Mouse (Mus musculus) lung, embryonic 15.5 days (tissue): Measurements from ENCODE around the gene Glis3. TPM values are rescaled to one million over a fixed set of nuclear protein-coding genes. Genes with fewer than 3 reads are reported as not detected.

Source experiments
- ATAC-seq: fragments of 200-750 bp; cut with Nextera tagmentation; 2 replicates; pipeline ENCODE4 v1.8.0; 2017; ENCODE audit warnings: moderate number of reproducible peaks, borderline replicate concordance; ENCODE audit not compliant: low FRiP score, low TSS enrichment; ENCODE audit errors: extremely low read depth
- H3K27ac ChIP-seq: fragments of 300-500 bp; sonication (generic); 2 replicates; pipeline ENCODE4 v1.5.1; 2015; ENCODE audit warnings: moderate library complexity, mild to moderate bottlenecking, inconsistent platforms
- H3K27me3 ChIP-seq: fragments of 300-500 bp; sonication (generic); 2 replicates; pipeline ENCODE4 v1.6.1; 2015; ENCODE audit warnings: inconsistent platforms
- H3K36me3 ChIP-seq: fragments of 300-500 bp; sonication (generic); 2 replicates; pipeline ENCODE4 v1.6.1; 2015; ENCODE audit warnings: inconsistent platforms
- H3K4me1 ChIP-seq: fragments of 300-500 bp; sonication (generic); 2 replicates; pipeline ENCODE4 v1.6.1; 2015; ENCODE audit warnings: inconsistent platforms
- H3K4me2 ChIP-seq: fragments of 300-500 bp; sonication (generic); 2 replicates; pipeline ENCODE4 v1.6.1; 2015; ENCODE audit warnings: inconsistent platforms, mild to moderate bottlenecking, moderate library complexity
- H3K4me3 ChIP-seq: fragments of 300-500 bp; sonication (generic); 2 replicates; pipeline ENCODE4 v1.5.1; 2015; ENCODE audit warnings: mild to moderate bottlenecking, inconsistent platforms
- H3K9ac ChIP-seq: fragments of 300-500 bp; sonication (generic); 2 replicates; pipeline ENCODE4 v1.6.1; 2015; ENCODE audit warnings: inconsistent platforms
- H3K9me3 ChIP-seq: fragments of 300-500 bp; sonication (generic); 2 replicates; pipeline ENCODE4 v1.6.1; 2016; ENCODE audit warnings: inconsistent platforms
- WGBS: fragments of 180-500 bp; shearing (Covaris S2); methylation state at CpG from one replicate; pipeline ENCODE4 v1.1.7; 2015; 5-methylcytosine and 5-hydroxymethylcytosine counted together
- polyA plus RNA-seq: library from polyadenylated mRNA; unstranded; fragments of >200 nt; fragmentation: Nextera tagmentation; extraction: Ambion mirVana; gene quantifications from 2 replicates; pipeline ENCODE4 v1.2.1, GENCODE M21; 2015

Gene Glis3
- polyA plus RNA-seq, 1 experiment from 2014 or later: 4.5 TPM

DNA sequence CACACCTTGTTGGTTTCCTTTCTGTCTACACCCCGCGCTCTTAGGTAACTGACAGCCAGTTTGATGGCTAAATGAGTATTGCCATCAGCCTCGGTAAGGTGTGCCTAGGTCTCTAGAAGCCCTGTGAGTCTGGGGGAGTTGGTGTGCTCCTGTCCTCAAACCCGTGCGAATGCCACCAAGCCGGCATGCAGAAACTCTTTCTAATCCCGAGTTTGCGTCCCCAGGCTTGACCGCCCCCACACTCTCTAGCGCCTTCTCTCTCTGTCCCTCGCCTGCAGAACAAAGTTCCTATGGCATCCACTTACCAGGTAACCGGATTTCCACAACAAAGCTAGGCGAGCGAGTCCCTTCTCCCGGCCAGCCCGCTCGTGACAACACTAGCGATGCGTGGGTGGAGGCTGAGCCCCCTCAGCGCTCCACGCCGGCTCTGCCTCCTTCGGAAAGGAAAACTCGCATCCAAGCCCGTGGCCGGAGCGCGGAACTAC, 544 bp downstream of the Glis3 start:
- peaks cover 22% of the 10 kb centered on the region for H3K4me1 ChIP-seq
- H3K27ac ChIP-seq: peak overlapping the region; percentile 39
- peak overlapping the region; percentile 64 for H3K9ac ChIP-seq
- peak overlapping the region; percentile 66 for H3K4me3 ChIP-seq
- under 1% methylated on average over 28 of the region's 28 CpGs for WGBS
- ATAC-seq: 0 out of 2 replicates have a peak, but pooled peaks have one; percentile 5
- H3K9me3 ChIP-seq: no peaks in the 10 kb centered on the region
- peak overlapping the region; percentile 100 for H3K4me2 ChIP-seq
- H3K36me3 ChIP-seq: no peaks in the 10 kb centered on the region
- H3K27me3 ChIP-seq: peaks cover 15% of the 10 kb centered on the region; the same call in 1 of the 2 replicates

GRCm38 (mm10) chr19:28678646-28679270, 1.1 kb downstream of the Glis3 start:
- H3K4me1 ChIP-seq: peaks cover 22% of the 10 kb centered on the region
- ATAC-seq: no peak
- WGBS: under 1% methylated on average over 30 of the region's 30 CpGs
- no peaks in the 10 kb centered on the region for H3K9me3 ChIP-seq
- H3K27me3 ChIP-seq: peaks cover 15% of the 10 kb centered on the region; the same call in 1 of the 2 replicates
- H3K27ac ChIP-seq: no peak overlapping the region
- no peaks in the 10 kb centered on the region for H3K36me3 ChIP-seq
- peak overlapping the region; percentile 66 for H3K4me3 ChIP-seq
- peak overlapping the region; percentile 100 for H3K4me2 ChIP-seq
- H3K9ac ChIP-seq: peak overlapping the region; percentile 64

- WGBS: under 1% methylated on average over 32 of the region's 32 CpGs
- Histone ChIP-seq H3K27ac (no peak overlapping the region), H3K4me1 (peaks cover 22% of the 10 kb centered on the region), H3K4me2 (peak overlapping the region; percentile 100), H3K4me3 (peak overlapping the region; percentile 66), H3K9ac (peak overlapping the region; percentile 51), H3K36me3 (no peaks in the 10 kb centered on the region), H3K9me3 (no peaks in the 10 kb centered on the region), H3K27me3 (peaks cover 15% of the 10 kb centered on the region; the same call in 1 of the 2 replicates)
- peak; percentile 35 for ATAC-seq
Observed at GRCm38 (mm10) chr19:28677728-28678438, 2.0 kb downstream of the Glis3 start.

DNA sequence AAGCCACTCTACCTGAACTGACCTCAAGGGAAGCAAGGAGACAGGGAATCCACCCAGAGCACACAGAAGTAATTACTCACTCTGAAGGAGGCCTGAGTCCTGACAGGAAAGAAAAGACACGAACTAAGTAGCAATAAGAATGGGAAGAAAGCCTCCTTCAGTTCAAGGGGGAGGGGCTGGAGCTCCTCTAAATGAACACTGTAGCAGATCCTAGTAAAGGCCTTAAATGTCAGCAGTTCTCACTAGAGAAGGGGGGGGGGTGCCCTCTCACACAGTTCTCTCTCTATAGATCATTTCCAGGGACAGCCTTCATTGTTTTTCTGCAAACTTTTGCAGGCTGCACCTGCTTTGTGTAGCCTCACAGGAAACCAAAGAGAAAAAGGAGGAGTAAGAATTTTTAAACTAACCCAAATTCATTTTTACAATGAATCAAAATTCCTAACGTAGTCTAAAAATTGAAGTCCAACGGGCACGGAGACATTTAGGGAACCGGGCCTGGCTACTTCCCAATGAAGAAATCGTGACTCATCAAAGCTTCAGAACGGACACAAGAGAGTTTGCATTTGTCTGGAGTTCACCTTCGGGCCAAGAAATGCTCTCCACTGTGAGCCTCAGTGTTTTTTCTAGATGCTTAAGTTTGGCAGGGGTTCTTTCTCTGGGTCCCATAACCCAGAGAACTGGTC, 2.7 kb downstream of the Glis3 start:
- WGBS: 31% methylated on average over 8 of the region's 8 CpGs
- Histone ChIP-seq H3K4me2 (peak overlapping the region; percentile 100), H3K9me3 (no peaks in the 10 kb centered on the region), H3K36me3 (no peaks in the 10 kb centered on the region), H3K27me3 (peaks cover 15% of the 10 kb centered on the region; the same call in 1 of the 2 replicates), H3K27ac (no peak overlapping the region), H3K4me1 (peaks cover 22% of the 10 kb centered on the region), H3K9ac (no peak overlapping the region), H3K4me3 (peak overlapping the region; percentile 66)
- ATAC-seq: no peak

- Histone ChIP-seq H3K4me3 (no peak overlapping the region), H3K27me3 (no peaks in the 10 kb centered on the region), H3K36me3 (no peaks in the 10 kb centered on the region), H3K9me3 (no peaks in the 10 kb centered on the region), H3K4me1 (no peaks in the 10 kb centered on the region), H3K4me2 (no peak overlapping the region), H3K27ac (no peak overlapping the region), H3K9ac (no peak overlapping the region)
- 72% methylated on average over 9 of the region's 9 CpGs for WGBS
- no peak for ATAC-seq
Observed at GRCm38 (mm10) chr19:28663781-28664180, 16.1 kb downstream of the Glis3 start.

DNA sequence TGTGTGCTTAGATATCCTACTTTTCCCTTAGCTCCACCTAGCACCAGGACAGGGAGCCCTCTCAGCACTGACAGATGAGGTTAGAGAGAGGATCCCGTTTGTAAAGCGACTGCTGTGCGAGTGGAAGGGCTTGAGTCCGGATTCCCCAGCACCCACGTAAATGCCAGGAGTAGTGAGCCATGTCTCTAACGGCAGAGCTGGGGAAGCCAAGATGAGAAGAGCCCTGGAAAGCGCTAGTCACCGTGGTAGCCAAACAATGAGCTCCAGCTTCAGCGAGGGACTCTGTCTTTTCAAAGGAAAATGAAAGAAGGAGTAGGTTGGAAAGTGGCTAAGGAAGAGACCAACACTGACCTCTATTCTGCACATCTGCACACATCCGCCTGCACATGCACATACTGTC, 16.7 kb downstream of the Glis3 start:
- 52% methylated on average over 10 of the region's 10 CpGs for WGBS
- no peak for ATAC-seq
- Histone ChIP-seq H3K4me3 (no peak overlapping the region), H3K9me3 (no peaks in the 10 kb centered on the region), H3K4me2 (no peak overlapping the region), H3K27ac (no peak overlapping the region), H3K27me3 (no peaks in the 10 kb centered on the region), H3K9ac (no peak overlapping the region), H3K36me3 (no peaks in the 10 kb centered on the region), H3K4me1 (no peaks in the 10 kb centered on the region)

- 58% methylated on average over 8 of the region's 8 CpGs for WGBS
- Histone ChIP-seq H3K4me2 (no peak overlapping the region), H3K9me3 (no peaks in the 10 kb centered on the region), H3K27me3 (no peaks in the 10 kb centered on the region), H3K27ac (no peak overlapping the region), H3K36me3 (no peaks in the 10 kb centered on the region), H3K4me1 (no peaks in the 10 kb centered on the region), H3K9ac (no peak overlapping the region), H3K4me3 (no peak overlapping the region)
- no peak for ATAC-seq
Observed at GRCm38 (mm10) chr19:28662474-28662873, 17.4 kb downstream of the Glis3 start.

- Histone ChIP-seq H3K4me3 (no peak overlapping the region), H3K27ac (no peak overlapping the region), H3K9ac (no peak overlapping the region), H3K4me1 (no peaks in the 10 kb centered on the region), H3K9me3 (no peaks in the 10 kb centered on the region), H3K27me3 (no peaks in the 10 kb centered on the region), H3K36me3 (no peaks in the 10 kb centered on the region), H3K4me2 (no peak overlapping the region)
- no peak for ATAC-seq
- WGBS: 80% methylated on average over 7 of the region's 7 CpGs
Observed at GRCm38 (mm10) chr19:28660912-28661311, 19.0 kb downstream of the Glis3 start.

- H3K4me2 ChIP-seq: no peak overlapping the region
- ATAC-seq: no peak
- H3K27me3 ChIP-seq: no peaks in the 10 kb centered on the region
- no peaks in the 10 kb centered on the region for H3K4me1 ChIP-seq
- H3K9me3 ChIP-seq: no peaks in the 10 kb centered on the region
- H3K36me3 ChIP-seq: no peaks in the 10 kb centered on the region
- 84% methylated on average over 5 of the region's 5 CpGs for WGBS
- no peak overlapping the region for H3K27ac ChIP-seq
- no peak overlapping the region for H3K9ac ChIP-seq
- no peak overlapping the region for H3K4me3 ChIP-seq
Observed at GRCm38 (mm10) chr19:28657686-28658195, 22.1 kb downstream of the Glis3 start.

DNA sequence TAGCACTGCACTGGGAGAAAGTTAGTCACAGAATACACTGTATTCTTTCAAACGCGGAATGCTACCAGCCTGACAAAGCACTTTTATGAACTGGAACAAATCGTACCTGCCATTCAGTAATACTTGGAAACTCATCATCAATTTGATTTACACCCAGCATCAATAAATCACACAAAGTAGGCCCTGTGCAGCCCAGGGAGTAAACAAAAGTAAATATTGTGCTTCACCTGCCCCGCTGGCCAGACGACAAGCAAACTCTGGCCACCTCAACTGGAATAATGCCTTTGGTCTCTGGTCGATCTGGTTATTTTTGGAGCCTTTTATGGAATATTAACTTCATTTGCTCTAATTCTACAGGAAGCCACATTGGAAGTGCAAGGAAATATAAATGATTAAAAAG, 23.0 kb downstream of the Glis3 start:
- Histone ChIP-seq H3K27ac (no peak overlapping the region), H3K4me1 (no peaks in the 10 kb centered on the region), H3K4me3 (no peak overlapping the region), H3K4me2 (no peak overlapping the region), H3K27me3 (no peaks in the 10 kb centered on the region), H3K9ac (no peak overlapping the region), H3K9me3 (no peaks in the 10 kb centered on the region), H3K36me3 (no peaks in the 10 kb centered on the region)
- no peak for ATAC-seq
- WGBS: 72% methylated on average over 6 of the region's 6 CpGs

DNA sequence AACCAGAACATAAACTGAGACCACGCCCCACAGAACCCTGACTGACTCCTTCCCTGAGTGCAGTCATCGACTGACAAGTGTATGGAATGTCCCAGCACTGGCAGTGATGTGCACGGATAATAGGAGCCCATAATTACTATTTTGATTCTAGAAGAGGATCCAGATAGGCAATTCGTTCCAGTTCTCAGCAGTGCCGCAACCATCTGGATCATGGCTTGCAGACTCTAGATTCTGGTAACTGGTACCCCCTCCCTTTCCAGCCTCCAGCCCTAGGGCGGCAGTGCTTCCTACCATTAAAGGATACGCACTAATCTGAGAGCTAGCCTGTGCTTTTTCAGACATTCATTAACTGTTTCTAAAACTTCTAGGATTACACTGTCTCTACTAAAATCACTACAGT, 24.7 kb downstream of the Glis3 start:
- H3K4me1 ChIP-seq: no peaks in the 10 kb centered on the region
- 77% methylated on average over 7 of the region's 7 CpGs for WGBS
- no peaks in the 10 kb centered on the region for H3K9me3 ChIP-seq
- H3K36me3 ChIP-seq: no peaks in the 10 kb centered on the region
- no peak overlapping the region for H3K4me3 ChIP-seq
- H3K27ac ChIP-seq: no peak overlapping the region
- H3K9ac ChIP-seq: no peak overlapping the region
- no peaks in the 10 kb centered on the region for H3K27me3 ChIP-seq
- no peak overlapping the region for H3K4me2 ChIP-seq
- no peak for ATAC-seq
